Mouse (Mus musculus) bone marrow, adult 2 months (tissue): Measurements from ENCODE around the gene Tex14.

ENCODE experiments used
- CTCF ChIP-seq: fragments of 200-500 bp; IDR thresholded peaks from 2 replicates; pipeline ENCODE4 v1.5.1; 2011; ENCODE audit warnings: low read length, control low read depth; ENCODE audit not compliant: control insufficient read depth, insufficient read depth
- POLR2A ChIP-seq: fragments of 200-500 bp; IDR thresholded peaks from 2 replicates; pipeline ENCODE4 v1.6.1; 2011; ENCODE audit warnings: low read depth, mild to moderate bottlenecking, control low read depth, low read length, borderline replicate concordance; ENCODE audit not compliant: control insufficient read depth

- TF ChIP-seq CTCF (no peak), POLR2A (no peak)
Observed at GRCm38 (mm10) chr11:87454035-87454690, 49.3 kb downstream of the Tex14 start.
